Mouse (Mus musculus) ovary, postnatal 36 days (tissue): ENCODE measurements around the gene Msi2.

Source experiments
- DNase-seq: peaks from one replicate; pipeline ENCODE4 v3.0.0; 2022; ENCODE audit warnings: low spot score, mixed read lengths

Gene Msi2

GRCm38 (mm10) chr11:88559365-88559970 lies 158.8 kb downstream of the Msi2 start:
- no peak for DNase-seq

DNA sequence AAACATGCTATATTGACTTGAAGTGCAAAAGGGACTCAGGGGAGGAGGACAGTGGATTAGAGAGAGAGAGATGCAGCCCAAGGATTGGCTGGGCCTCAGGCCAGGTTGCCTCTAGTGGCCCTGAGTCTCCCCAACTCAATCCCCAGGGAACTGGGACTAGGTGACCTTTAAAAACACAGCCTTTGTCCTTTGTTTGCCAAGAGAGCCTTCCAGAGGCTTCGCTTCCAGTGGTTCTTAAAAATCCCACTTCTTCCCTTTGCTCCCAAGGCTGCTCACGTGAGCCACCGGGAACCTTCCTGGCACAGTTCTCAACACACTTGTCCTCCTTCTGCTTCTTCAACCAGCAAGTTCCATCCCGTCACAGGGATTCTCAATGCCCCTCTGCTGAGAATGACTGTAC lies 159.6 kb downstream of the Msi2 start:
- DNase-seq, result no peak

DNA sequence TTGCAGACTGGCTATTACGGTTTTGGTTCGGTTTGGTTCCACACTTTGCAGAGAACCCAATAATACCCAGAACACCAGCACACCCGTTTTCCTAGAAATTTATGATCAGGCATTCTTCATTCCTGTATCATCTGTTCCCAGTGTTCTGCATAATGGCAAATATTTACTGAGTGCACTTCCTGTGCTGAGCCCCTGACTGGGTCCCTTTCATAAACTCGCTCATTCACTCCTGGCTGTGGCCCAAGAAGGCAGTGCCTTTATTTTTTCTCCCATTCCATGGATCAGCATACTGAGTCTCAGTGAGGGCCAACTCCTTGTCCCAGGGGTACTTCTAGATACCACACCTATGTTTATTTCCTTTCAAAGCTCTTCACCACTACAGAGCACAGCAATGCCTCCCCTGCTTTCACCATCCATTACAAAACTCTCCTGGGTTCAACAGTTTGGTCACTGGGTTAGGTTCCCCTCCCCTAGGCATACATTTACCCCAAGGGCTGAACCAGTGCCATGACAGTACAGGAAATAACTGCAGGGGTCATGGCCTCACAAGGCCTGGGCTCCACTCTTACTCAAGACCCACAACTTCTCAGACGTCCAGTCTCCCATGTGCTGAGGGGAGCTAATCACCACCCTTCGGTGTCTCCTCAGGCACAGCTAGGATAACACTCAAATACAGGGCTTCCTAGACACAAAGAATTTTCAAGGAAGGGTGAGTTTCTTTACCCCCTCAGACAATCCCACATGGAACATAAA lies 160.3 kb downstream of the Msi2 start:
- DNase-seq, result no peak

DNA sequence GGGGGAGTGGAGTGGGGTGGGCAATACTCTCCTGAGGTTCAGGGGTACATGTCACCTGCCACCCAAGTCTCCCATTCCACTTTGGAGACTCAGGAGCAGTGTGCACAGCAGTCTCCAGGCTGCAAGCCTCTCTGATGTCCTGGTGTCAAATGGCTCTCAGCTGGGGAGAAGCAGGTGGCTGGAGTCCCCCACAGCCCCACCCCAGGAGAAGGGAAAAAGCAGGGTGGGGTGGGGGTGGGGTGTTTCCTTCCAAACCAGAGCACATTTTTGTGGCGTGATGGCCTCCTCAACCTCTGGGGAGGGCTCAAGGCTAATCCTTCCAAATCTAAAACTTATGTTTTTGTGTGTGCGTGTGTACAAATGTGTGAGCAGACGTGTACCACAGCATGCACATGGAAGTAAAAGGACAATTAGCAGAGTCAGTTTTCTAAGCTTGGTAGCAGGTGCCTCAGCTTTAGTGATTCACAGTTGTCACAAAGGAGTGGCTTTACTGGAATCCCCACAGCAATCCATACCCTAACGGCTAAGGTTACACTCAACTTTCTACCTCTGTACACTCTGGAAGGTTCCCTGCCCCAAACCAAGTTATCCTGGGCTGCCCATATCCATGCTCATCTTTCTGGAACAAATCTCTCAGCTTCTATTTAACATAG lies 161.1 kb downstream of the Msi2 start:
- DNase-seq, result no peak

DNA sequence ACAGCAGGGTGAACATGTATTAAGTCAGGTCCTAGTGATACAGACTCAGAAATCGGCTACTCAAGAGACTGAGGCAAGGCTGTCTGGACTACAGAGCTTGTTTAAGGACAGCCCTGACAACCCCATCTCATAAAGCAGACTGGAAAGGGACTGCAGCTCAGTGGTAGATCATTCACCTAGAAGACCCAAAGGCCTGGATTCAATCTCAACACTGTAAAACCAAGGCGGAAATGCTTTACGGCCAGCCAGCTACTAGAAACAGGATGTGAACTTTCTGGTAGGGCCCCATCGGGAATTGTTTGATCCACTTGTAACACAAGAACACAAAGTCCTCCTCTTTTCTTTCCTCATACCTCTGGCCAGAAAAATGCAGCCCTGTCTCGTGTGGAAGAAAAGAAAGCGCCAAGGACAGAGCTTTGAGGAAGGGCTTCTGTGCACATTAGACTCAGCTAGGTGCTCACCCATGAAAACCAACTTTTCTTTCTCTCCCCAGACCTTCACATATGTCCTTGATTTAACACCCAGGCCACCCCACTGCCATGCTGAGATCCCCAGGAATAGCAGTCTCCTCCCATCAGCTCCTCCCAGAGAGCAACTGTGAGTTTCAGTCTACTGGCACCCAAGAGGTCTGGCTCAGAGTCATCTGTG lies 162.3 kb downstream of the Msi2 start:
- DNase-seq, result no peak

DNA sequence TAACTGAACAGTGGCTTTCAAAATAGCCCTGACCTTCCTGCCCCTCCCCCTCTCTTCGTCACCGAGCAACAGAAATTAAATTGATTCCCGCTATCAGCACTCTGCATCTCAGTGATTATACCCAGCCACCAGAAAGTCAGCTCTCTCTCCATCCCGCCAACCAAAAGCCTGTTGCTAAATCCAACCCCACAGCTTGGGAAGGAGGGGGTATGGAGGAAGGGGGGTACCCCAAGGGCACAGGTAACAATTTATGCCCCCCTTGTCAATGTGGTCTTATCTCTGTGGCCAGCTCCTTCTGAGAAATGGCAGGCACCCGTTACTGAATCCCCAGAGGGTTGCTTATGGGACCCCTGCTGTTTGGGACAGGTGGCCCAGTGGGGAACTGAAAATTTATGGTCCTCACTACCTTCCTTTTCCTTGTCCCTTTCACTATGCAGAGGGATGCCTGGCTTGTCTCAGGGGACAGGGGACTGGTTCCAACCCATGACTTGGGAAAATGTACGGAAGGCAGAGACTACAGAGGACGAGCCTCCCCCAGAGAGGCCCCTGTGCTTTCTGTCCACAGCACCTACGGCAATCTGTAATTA lies 163.0 kb downstream of the Msi2 start:
- no peak for DNase-seq

DNA sequence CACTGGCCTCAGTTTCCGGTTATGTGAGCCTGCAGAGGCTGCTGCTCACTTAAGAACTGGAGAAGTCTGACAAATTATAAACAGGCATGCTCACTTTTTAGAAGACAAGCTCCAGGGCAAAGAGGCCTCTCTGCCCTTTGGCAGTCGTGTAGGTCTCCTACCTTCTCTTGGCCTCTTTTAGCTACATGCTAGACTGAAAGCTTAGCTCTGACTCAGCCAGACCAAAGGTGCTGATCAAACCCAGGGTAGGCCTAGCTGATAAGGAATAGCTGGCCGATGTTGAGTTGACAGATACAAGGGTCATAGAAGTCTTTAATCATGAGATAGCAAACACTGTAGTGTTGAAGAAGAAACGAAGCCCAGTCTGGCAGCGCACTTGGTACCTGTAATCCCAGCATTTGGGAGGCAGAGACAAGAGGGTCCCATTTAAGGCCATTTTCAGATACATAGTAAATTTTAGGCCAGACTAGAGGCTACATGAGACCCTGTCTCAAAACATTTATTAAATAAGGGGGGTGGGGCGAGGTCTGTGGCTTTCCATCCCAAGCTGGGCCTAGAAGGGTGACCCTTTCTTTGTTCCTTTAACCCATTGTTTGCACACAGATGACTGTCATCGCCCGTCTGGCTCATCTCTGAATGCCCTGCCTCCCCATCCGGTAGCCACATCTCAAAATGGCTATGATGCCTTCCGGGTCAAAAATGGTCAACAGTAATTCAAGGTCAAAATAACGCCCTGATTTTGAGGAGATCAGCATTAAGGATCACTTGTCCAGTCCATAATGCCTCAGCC lies 164.6 kb downstream of the Msi2 start:
- DNase-seq, result no peak

GRCm38 (mm10) chr11:88552987-88553386 lies 165.3 kb downstream of the Msi2 start:
- peak; percentile 80 for DNase-seq

- DNase-seq, result no peak
Measured at GRCm38 (mm10) chr11:88552385-88552784, 165.9 kb downstream of the Msi2 start.

GRCm38 (mm10) chr11:88551034-88551433 lies 167.3 kb downstream of the Msi2 start:
- no peak for DNase-seq

DNA sequence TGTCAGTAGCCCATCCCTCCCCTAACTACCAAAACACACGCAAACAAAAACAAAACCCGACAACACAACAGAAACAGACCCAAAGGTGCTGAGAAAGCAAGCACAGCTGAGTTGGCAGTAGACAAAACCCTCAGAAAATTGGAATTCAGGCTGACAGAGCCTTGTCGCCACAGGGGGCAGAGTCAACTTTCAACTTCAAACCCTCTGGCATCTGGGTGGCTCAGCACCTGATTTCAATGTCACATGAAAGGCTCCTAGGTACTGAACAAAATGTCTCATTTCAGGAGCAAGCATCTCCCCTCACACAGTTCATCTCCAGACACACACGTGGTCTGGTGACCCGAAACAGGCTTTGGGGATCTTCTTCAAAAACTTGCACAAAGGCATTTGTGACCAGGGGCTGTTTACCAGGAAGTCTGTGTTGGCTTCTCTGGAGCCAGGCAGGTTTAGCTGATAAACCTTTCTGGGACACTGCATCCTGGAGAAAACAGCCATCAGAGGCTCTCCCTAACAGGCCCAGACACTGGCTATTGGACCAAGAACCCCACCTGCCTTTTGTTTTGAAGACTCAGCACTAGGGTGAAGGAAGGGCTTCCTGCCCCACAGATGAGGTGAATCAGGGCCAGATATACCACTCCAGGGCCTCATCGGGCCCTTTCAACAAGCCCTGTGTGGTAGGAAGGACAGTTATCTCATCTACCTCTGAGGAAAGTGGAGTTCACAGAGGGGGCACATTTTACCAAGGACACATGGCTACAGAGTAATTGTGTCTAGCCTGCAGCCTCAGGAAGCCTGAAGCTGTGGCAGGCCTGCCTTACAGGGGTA lies 168.0 kb downstream of the Msi2 start:
- DNase-seq, result no peak

- no peak for DNase-seq
Measured at GRCm38 (mm10) chr11:88549529-88549900, 168.8 kb downstream of the Msi2 start.

DNA sequence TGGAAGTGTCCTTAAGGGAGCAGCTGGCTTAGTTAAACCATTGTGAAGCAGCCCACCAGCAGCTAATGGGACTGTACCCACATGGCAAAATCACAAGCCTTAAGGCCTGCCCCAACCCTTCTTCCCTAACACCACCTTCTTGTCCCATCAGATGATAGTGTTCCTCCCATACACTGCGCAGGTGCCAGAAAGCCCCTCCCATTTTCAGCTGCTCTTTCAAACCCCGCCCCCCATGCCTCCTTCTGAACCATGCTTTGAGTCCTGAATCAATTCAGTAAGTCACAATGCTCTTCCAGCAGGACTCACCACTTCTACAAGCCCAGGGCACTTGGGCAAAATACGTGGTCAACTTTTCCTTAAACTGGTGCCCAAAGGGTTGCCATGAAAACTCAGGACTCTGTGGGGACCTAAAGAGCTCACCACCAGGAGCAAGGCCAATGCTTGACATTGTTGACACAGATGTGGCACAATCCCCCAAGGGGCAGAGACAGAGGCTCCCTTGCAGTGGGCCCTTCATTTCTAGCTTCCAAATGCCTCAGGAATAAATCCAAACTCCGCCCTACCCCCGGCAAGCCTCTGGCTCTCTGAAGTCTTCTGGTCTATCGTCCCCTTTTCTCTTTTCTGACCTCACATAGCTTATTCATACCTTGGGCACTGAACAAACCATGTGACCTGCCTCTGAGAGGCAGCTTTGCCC lies 169.3 kb downstream of the Msi2 start:
- no peak for DNase-seq

GRCm38 (mm10) chr11:88548423-88548822 lies 169.9 kb downstream of the Msi2 start:
- no peak for DNase-seq

DNA sequence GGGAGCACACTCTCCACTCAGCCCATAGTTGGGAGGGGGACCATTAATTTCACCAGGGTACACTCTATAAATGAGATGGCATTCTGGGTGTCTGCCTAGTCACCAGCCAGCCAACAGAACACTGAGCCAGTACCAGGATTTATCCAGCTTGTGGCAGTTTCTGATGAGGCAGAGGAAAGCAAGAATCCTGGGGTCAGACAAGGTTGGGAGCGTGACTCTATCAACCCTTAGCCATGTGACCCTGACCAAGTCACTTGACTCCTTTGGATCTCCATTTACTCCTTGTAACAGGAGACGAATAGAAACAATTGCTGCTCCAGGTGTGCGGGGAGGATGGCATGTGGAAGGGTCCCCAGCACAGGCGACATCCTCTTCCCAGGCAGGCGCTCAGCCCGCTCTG lies 174.5 kb downstream of the Msi2 start:
- DNase-seq, result no peak

DNA sequence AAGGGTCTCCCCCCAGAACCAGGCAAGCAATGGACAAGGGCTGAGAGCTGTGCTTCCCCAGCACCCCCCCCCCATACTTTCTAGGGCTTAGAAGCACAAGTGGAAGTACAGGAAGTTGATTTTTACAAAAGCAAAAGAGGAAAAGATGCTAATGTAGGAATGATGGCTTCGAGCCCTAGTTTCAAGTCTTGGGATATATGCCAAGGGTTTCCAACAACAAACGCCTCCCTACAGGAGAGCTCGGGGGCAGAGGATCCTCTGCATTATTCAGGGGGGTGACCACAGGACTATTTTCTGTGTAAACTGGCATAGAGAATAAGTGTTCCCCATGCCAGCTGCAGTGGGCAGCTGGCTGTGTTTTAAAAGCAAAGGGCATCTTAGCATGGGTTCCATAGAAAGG lies 175.5 kb downstream of the Msi2 start:
- DNase-seq, result no peak

DNA sequence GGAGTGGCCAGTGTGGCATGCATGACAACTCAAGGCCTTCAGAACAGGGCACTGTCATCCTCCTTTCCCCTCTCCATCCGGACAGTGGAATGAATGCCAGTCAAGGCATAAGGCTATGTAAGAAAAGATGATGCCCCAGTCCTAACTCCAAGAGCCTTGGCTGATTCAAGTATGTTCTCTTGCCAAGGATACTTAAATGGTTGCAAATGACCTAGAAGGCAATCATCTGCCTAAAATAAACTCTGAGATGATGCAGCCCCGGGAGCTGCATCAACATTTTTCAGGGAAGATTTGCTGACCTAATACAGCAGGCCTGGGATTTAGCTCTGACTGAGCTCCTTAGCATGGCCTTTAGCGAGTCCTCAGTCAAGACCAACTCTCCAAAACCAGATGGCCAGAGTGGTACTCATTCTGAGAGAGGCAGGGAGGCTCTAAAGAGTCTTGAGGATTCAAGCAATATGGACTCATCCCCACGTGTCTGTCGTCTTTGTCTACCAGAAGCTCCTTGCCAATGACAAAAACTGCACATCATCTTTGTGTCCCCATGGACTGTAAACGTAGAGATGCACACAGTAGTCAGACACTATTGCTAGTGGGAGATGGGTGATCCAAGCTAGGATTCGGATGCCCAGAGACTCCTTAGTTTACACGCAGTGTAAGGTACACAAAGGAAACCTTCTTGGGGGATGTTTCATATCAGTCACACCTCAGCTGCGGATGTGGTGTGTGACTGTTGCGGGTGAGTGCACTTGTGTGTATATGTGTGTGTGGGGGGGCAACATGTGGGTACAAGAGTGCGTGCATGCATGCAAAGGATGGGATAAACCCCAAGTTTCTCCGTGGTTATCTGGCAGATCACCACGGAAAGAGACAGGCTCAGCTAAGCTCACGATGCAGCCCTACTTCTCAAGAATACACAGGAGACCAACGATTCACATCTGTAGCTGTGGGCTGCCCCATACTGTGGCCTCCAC lies 176.4 kb downstream of the Msi2 start:
- no peak for DNase-seq

GRCm38 (mm10) chr11:88539637-88540478 lies 178.5 kb downstream of the Msi2 start:
- no peak for DNase-seq
